Mouse (Mus musculus): Measurements from ENCODE around the gene Rassf3. TPM values are rescaled to one million over a fixed set of nuclear protein-coding genes. Genes with fewer than 3 reads are reported as not detected.

The Rassf3 gene
- polyA plus RNA-seq, 1 experiment from 2014 or later = 19.2 TPM

DNA sequence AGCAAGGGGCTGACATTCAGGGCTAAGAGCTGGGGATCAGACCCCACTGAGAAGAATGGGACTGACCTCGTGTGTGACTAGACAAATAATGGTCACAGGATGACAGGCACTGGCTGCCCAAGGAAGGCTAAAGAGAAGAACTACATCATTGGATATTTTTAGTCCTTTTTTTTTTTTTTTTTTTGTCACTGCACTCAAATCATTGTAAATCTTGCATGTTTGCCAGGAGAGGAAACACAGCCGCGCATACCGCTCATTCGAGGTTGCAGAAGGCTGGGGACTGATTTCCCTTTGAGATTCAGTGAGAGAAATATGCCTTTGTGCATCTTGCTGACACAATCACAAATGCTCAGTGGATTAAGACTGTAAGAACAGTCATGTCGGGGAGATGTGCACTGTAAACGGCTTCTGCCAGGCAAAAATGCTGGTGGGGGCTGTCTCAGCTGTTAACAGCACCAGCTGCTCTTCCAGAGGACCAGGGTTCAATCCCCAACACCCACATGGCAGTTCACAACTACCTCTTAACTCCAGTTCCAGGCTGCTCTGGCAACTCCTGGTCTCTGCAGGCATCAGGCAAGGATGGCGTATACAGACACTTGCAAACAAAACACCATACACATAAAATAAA is 4.5 kb downstream of the Rassf3 start:
- Histone ChIP-seq H3K27ac (replicated peaks) (peak overlapping the region; percentile 76), H3K9me3 (ENCODE audit: control insufficient read depth, low read length) (no peaks in the 10 kb centered on the region), H3K4me2 (replicated peaks; ENCODE audit: low read depth) (peak overlapping the region; percentile 80; the same call in 1 of the 2 replicates), H3K9ac (ENCODE audit: low read length) (no peak overlapping the region; the same call in 1 of the 2 replicates), H3K4me3 (ENCODE audit: low read depth, low read length) (no peak overlapping the region), H3K27me3 (ENCODE audit: control insufficient read depth, insufficient read depth, low read length) (no peaks in the 10 kb centered on the region), H3K4me1 (replicated peaks; ENCODE audit: control insufficient read depth, insufficient read depth) (peaks cover 9% of the 10 kb centered on the region; the same call in 1 of the 2 replicates), H3K36me3 (ENCODE audit: control insufficient read depth, insufficient read depth, low read length) (no peaks in the 10 kb centered on the region)
- TF ChIP-seq EP300 (optimal IDR thresholded peaks at IDR 0.05) (no peak), CTCF (IDR thresholded peaks at IDR 0.05; ENCODE audit: low read depth) (no peak)
- DNase-seq (ENCODE audit: low spot score) (no peak), ATAC-seq (ENCODE audit: low FRiP score, low TSS enrichment) (no peak)
- WGBS = 19% methylated on average over 8 of the region's 8 CpGs

DNA sequence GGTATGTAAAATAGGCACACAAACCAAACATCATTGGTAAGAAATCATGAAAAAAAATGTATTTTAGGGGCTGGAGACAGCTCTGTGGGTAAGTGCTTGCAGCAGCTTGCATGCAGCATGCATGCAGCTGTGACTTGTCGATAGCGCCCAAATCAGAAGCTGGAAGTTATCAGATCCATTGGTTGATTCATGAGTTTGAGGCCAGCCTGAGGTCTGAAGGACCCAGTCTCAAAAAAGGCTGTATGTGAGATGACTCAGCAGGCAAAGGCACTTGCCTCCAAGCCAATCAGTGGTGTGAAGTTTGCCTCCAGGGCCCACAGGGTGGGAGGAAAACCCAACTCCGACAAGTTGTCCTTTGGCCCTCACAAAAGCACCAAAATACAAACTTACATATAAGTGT is 6.5 kb downstream of the Rassf3 start:
- Histone ChIP-seq H3K27ac (replicated peaks) (no peak overlapping the region), H3K27me3 (ENCODE audit: control insufficient read depth, insufficient read depth, low read length) (no peaks in the 10 kb centered on the region), H3K4me3 (ENCODE audit: low read depth, low read length) (no peak overlapping the region), H3K4me1 (replicated peaks; ENCODE audit: control insufficient read depth, insufficient read depth) (peaks cover 9% of the 10 kb centered on the region; the same call in 1 of the 2 replicates), H3K36me3 (ENCODE audit: control insufficient read depth, insufficient read depth, low read length) (no peaks in the 10 kb centered on the region), H3K4me2 (replicated peaks; ENCODE audit: low read depth) (no peak overlapping the region), H3K9ac (ENCODE audit: low read length) (no peak overlapping the region), H3K9me3 (ENCODE audit: control insufficient read depth, low read length) (no peaks in the 10 kb centered on the region)
- WGBS = 39% methylated on average over 3 of the region's 3 CpGs
- ATAC-seq (ENCODE audit: low FRiP score, low TSS enrichment) (no peak), DNase-seq (ENCODE audit: low spot score) (no peak)
- TF ChIP-seq EP300 (optimal IDR thresholded peaks at IDR 0.05) (no peak), CTCF (IDR thresholded peaks at IDR 0.05; ENCODE audit: low read depth) (no peak)

DNA sequence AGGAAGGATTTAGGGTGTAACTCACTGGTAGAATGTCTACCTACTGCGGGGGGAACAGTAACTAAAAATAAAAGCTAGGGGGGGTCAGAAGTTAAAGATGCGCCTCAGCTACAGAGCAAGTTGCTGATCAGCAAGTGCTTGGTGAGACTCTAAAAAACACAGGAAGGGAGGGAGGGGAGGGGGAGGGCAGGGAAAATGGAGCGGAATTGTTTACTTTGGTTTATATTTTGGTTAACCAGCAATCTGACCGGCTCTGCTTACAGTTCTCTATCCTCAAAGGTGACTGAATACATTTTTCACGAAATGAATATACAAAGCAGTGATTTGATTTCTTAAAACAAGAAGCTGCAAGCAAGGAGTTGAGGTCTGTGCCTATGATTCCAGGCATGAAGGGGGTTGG is 7.2 kb downstream of the Rassf3 start:
- H3K4me1 ChIP-seq (replicated peaks; ENCODE audit: control insufficient read depth, insufficient read depth) = peaks cover 9% of the 10 kb centered on the region; the same call in 1 of the 2 replicates
- no peaks in the 10 kb centered on the region for H3K36me3 ChIP-seq (ENCODE audit: control insufficient read depth, insufficient read depth, low read length)
- H3K27ac ChIP-seq (replicated peaks) = no peak overlapping the region
- WGBS = 18% methylated on average over 5 of the region's 5 CpGs
- no peak for DNase-seq (ENCODE audit: low spot score)
- no peak for ATAC-seq (ENCODE audit: low FRiP score, low TSS enrichment)
- no peak overlapping the region for H3K9ac ChIP-seq (ENCODE audit: low read length)
- H3K27me3 ChIP-seq (ENCODE audit: control insufficient read depth, insufficient read depth, low read length) = no peaks in the 10 kb centered on the region
- TF ChIP-seq CTCF (IDR thresholded peaks at IDR 0.05; ENCODE audit: low read depth) (no peak), EP300 (optimal IDR thresholded peaks at IDR 0.05) (no peak)
- no peaks in the 10 kb centered on the region for H3K9me3 ChIP-seq (ENCODE audit: control insufficient read depth, low read length)
- no peak overlapping the region for H3K4me3 ChIP-seq (ENCODE audit: low read depth, low read length)
- no peak overlapping the region for H3K4me2 ChIP-seq (replicated peaks; ENCODE audit: low read depth)

DNA sequence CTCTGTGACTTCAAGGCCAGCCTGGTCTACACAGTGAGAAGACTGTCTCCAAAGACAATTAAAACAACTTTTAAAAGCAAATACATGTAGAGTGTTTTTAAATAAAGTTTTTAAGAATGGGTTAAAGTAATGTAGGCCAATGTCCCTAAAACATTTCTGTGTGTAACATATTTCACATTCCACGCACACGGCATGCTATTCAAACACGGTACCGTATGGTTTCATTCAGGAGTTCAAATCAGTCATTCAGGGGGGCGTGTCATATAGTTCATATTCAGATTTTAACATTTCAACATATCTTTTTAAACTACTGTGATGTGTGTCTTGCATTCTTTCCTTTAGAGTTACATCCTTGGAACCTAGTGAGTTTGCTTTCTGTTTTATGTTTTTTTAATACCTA is 7.9 kb downstream of the Rassf3 start:
- no peak for TF ChIP-seq CTCF (IDR thresholded peaks at IDR 0.05; ENCODE audit: low read depth)
- no peak for TF ChIP-seq EP300 (optimal IDR thresholded peaks at IDR 0.05)
- Histone ChIP-seq H3K27me3 (ENCODE audit: control insufficient read depth, insufficient read depth, low read length) (no peaks in the 10 kb centered on the region), H3K4me2 (replicated peaks; ENCODE audit: low read depth) (no peak overlapping the region), H3K27ac (replicated peaks) (no peak overlapping the region), H3K36me3 (ENCODE audit: control insufficient read depth, insufficient read depth, low read length) (no peaks in the 10 kb centered on the region), H3K9me3 (ENCODE audit: control insufficient read depth, low read length) (no peaks in the 10 kb centered on the region), H3K9ac (ENCODE audit: low read length) (no peak overlapping the region), H3K4me1 (replicated peaks; ENCODE audit: control insufficient read depth, insufficient read depth) (peaks cover 7% of the 10 kb centered on the region; the same call in 1 of the 2 replicates), H3K4me3 (ENCODE audit: low read depth, low read length) (no peak overlapping the region)
- WGBS = 38% methylated on average over 5 of the region's 5 CpGs
- DNase-seq (ENCODE audit: low spot score) (no peak), ATAC-seq (ENCODE audit: low FRiP score, low TSS enrichment) (no peak)

DNA sequence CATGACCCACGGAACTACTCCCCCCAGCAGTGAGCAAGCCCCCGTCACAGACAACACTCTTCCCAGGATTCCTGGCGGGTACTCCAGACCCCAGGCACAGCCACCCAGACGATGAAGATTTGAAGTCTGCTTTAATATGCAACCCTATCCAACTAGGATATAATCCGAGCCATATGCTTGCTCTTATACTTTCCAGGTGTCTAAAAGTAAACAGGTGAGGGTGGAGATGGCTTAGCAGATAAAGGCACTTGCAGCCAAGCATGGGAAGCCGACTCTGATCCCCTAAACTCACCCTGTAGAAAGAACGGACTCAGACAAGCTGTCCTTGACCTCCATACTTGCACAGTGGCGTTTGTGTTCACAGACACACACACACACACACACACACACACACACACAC is 8.4 kb downstream of the Rassf3 start:
- TF ChIP-seq EP300 (optimal IDR thresholded peaks at IDR 0.05) (no peak), CTCF (IDR thresholded peaks at IDR 0.05; ENCODE audit: low read depth) (no peak)
- no peaks in the 10 kb centered on the region for H3K36me3 ChIP-seq (ENCODE audit: control insufficient read depth, insufficient read depth, low read length)
- H3K4me1 ChIP-seq (replicated peaks; ENCODE audit: control insufficient read depth, insufficient read depth) = peaks cover 3% of the 10 kb centered on the region; the same call in 1 of the 2 replicates
- no peak for ATAC-seq (ENCODE audit: low FRiP score, low TSS enrichment)
- no peak for DNase-seq (ENCODE audit: low spot score)
- H3K27ac ChIP-seq (replicated peaks) = no peak overlapping the region
- H3K27me3 ChIP-seq (ENCODE audit: control insufficient read depth, insufficient read depth, low read length) = no peaks in the 10 kb centered on the region
- no peak overlapping the region for H3K4me3 ChIP-seq (ENCODE audit: low read depth, low read length)
- no peak overlapping the region for H3K4me2 ChIP-seq (replicated peaks; ENCODE audit: low read depth)
- WGBS = 39% methylated on average over 8 of the region's 8 CpGs
- no peaks in the 10 kb centered on the region for H3K9me3 ChIP-seq (ENCODE audit: control insufficient read depth, low read length)
- no peak overlapping the region for H3K9ac ChIP-seq (ENCODE audit: low read length)

DNA sequence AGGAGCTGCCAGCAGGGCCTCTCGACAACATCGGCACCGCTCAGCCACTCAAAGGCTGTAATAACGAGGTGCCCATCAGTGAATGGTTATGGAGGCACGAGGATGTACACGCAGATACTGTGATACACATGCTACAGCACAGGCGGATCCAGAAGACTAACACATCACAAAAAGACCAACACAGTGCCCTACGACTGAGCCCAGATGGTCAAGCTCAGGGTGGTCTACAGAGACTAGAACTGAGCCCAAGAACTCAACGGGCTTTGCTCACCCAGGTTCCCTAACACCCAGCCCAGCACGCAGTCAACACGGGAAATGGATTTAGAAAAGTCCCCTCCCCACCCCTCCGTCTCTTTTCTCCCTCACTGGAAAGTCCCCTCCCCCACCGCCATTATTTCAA is 9.1 kb downstream of the Rassf3 start:
- no peaks in the 10 kb centered on the region for H3K36me3 ChIP-seq (ENCODE audit: control insufficient read depth, insufficient read depth, low read length)
- H3K27ac ChIP-seq (replicated peaks) = no peak overlapping the region
- 79% methylated on average over 13 of the region's 13 CpGs for whole genome bisulfite sequencing
- no peak overlapping the region for H3K4me3 ChIP-seq (ENCODE audit: low read depth, low read length)
- no peak overlapping the region for H3K4me2 ChIP-seq (replicated peaks; ENCODE audit: low read depth)
- H3K9me3 ChIP-seq (ENCODE audit: control insufficient read depth, low read length) = no peaks in the 10 kb centered on the region
- TF ChIP-seq EP300 (optimal IDR thresholded peaks at IDR 0.05) (no peak), CTCF (IDR thresholded peaks at IDR 0.05; ENCODE audit: low read depth) (no peak)
- 0 out of 2 replicates have a peak, but pooled peaks cover 3% of the 10 kb centered on the region for H3K4me1 ChIP-seq (replicated peaks; ENCODE audit: control insufficient read depth, insufficient read depth)
- no peak overlapping the region for H3K9ac ChIP-seq (ENCODE audit: low read length)
- ATAC-seq (ENCODE audit: low FRiP score, low TSS enrichment) = no peak
- DNase-seq (ENCODE audit: low spot score) = no peak
- H3K27me3 ChIP-seq (ENCODE audit: control insufficient read depth, insufficient read depth, low read length) = no peaks in the 10 kb centered on the region

Data from stomach, postnatal 0 days (tissue).